Mouse (Mus musculus) MEL (cell line): ENCODE measurements around the gene 3110082I17Rik. TPM values are rescaled to one million over a fixed set of nuclear protein-coding genes. Genes with fewer than 3 reads are reported as not detected.

Experiments
- DNase-seq: peaks from one replicate; pipeline ENCODE4 v3.0.0; 2011; ENCODE audit warnings: low read depth, low spot score
- H3K27ac ChIP-seq: 2 replicates; pipeline ENCODE4 v1.5.1; 2012; ENCODE audit warnings: low read depth, mild to moderate bottlenecking, control low read depth, low read length, moderate library complexity; ENCODE audit not compliant: control insufficient read depth
- H3K27me3 ChIP-seq, 2 experiments: fragments of 150-350 bp in 1 of 2; sonication (generic) in 1 of 2; 2 replicates each; pipeline ENCODE4 v1.6.1; 2012; ENCODE audit warnings: low read length in 2 of 2, mild to moderate bottlenecking in 2 of 2, improper control_type of control experiment in 1 of 2, moderate library complexity in 1 of 2; ENCODE audit not compliant: insufficient read depth in 2 of 2, control insufficient read depth in 1 of 2
- H3K36me3 ChIP-seq, 2 experiments: 2 replicates each; pipeline ENCODE4 v1.6.1; 2012 to 2014; ENCODE audit warnings: low read length in 2 of 2, improper control_type of control experiment in 1 of 2, inconsistent platforms in 1 of 2, mild to moderate bottlenecking in 1 of 2; ENCODE audit not compliant: insufficient read depth in 2 of 2, control insufficient read depth in 1 of 2
- H3K4me1 ChIP-seq, 2 experiments: fragments of 150-350 bp in 1 of 2; sonication (generic) in 1 of 2; 2 replicates each; pipeline ENCODE4 v1.6.1; 2012; ENCODE audit warnings: low read length in 2 of 2, improper control_type of control experiment in 1 of 2, mild to moderate bottlenecking in 1 of 2; ENCODE audit not compliant: insufficient read depth in 2 of 2, control insufficient read depth in 1 of 2
- H3K4me3 ChIP-seq, 2 experiments: fragments of 150-350 bp in 1 of 2; sonication (generic) in 1 of 2; 2 replicates each; pipeline ENCODE4 v1.5.1; 2012; ENCODE audit warnings: low read depth in 2 of 2, low read length in 2 of 2, mild to moderate bottlenecking in 2 of 2, moderate library complexity in 2 of 2, control low read depth in 1 of 2, improper control_type of control experiment in 1 of 2; ENCODE audit not compliant: control insufficient read depth in 1 of 2, insufficient read depth in 1 of 2
- H3K79me2 ChIP-seq: 2 replicates; pipeline ENCODE4 v1.6.1; 2012; ENCODE audit warnings: mild to moderate bottlenecking, low read length, moderate library complexity; ENCODE audit not compliant: control insufficient read depth, poor library complexity, insufficient read depth
- H3K9ac ChIP-seq: 2 replicates; pipeline ENCODE4 v1.6.1; 2012; ENCODE audit warnings: low read depth, mild to moderate bottlenecking, control low read depth, low read length, moderate library complexity; ENCODE audit not compliant: control insufficient read depth, poor library complexity, severe bottlenecking
- H3K9me3 ChIP-seq: fragments of 150-350 bp; sonication (generic); replicated peaks from 2 replicates; pipeline ENCODE4 v1.6.1; 2012; ENCODE audit warnings: mild to moderate bottlenecking, low read length, improper control_type of control experiment, moderate library complexity; ENCODE audit not compliant: insufficient read depth
- BHLHE40 ChIP-seq: IDR thresholded peaks from 2 replicates; pipeline ENCODE4 v1.6.1; 2012; ENCODE audit warnings: low read depth, mild to moderate bottlenecking, inconsistent platforms, low read length, improper control_type of control experiment, borderline replicate concordance
- CHD1 ChIP-seq: IDR thresholded peaks from 2 replicates; pipeline ENCODE4 v1.6.1; 2012; ENCODE audit warnings: low read depth, mild to moderate bottlenecking, inconsistent platforms, low read length, improper control_type of control experiment
- CTCF ChIP-seq, 3 experiments: IDR thresholded peaks in 2 of 3; conservative IDR thresholded peaks in 1 of 3; 2 replicates each; pipeline ENCODE4 v1.5.1; 2011 to 2012; ENCODE audit warnings: low read length in 3 of 3, low read depth in 2 of 3, mild to moderate bottlenecking in 2 of 3, improper control_type of control experiment in 1 of 3, inconsistent platforms in 1 of 3, mixed read lengths in 1 of 3, moderate library complexity in 1 of 3; ENCODE audit not compliant: control insufficient read depth in 1 of 3, insufficient read depth in 1 of 3, poor library complexity in 1 of 3, severe bottlenecking in 1 of 3
- EP300 ChIP-seq, 2 experiments: IDR thresholded peaks; 2 replicates each; pipeline ENCODE4 v1.6.1; 2011; ENCODE audit warnings: improper control_type of control experiment in 2 of 2, low read length in 2 of 2, low read depth in 1 of 2, mild to moderate bottlenecking in 1 of 2
- GABPA ChIP-seq: IDR thresholded peaks from 2 replicates; pipeline ENCODE4 v1.6.1; 2012; ENCODE audit warnings: low read depth, mild to moderate bottlenecking, inconsistent platforms, low read length, improper control_type of control experiment, moderate library complexity
- GATA1 ChIP-seq: IDR thresholded peaks from 2 replicates; pipeline ENCODE4 v1.6.1; 2011; ENCODE audit warnings: low read depth, low read length, improper control_type of control experiment
- MAX ChIP-seq: IDR thresholded peaks from 2 replicates; pipeline ENCODE4 v1.6.1; 2011; ENCODE audit warnings: low read length, improper control_type of control experiment
- MXI1 ChIP-seq: IDR thresholded peaks from 2 replicates; pipeline ENCODE4 v1.6.1; 2011; ENCODE audit warnings: mild to moderate bottlenecking, low read depth, low read length, improper control_type of control experiment
- MYB ChIP-seq: IDR thresholded peaks from 2 replicates; pipeline ENCODE4 v1.6.1; 2011; ENCODE audit warnings: mild to moderate bottlenecking, low read depth, low read length, improper control_type of control experiment
- NELFE ChIP-seq: IDR thresholded peaks from 2 replicates; pipeline ENCODE4 v1.6.1; 2011; ENCODE audit warnings: low read depth, low read length, improper control_type of control experiment
- POLR2AphosphoS5 ChIP-seq: IDR thresholded peaks from 2 replicates; pipeline ENCODE4 v1.6.1; 2012; ENCODE audit warnings: low read depth, borderline replicate concordance, mild to moderate bottlenecking, inconsistent platforms, low read length, moderate library complexity, mixed read lengths
- SMC3 ChIP-seq: IDR thresholded peaks from 2 replicates; pipeline ENCODE4 v1.6.1; 2011; ENCODE audit warnings: low read depth, low read length, improper control_type of control experiment
- TBP ChIP-seq: IDR thresholded peaks from 2 replicates; pipeline ENCODE4 v1.8.0; 2011; ENCODE audit warnings: low read depth, low read length, improper control_type of control experiment
- UBTF ChIP-seq: IDR thresholded peaks from 2 replicates; pipeline ENCODE4 v1.6.1; 2012; ENCODE audit warnings: low read depth, mild to moderate bottlenecking, inconsistent platforms, low read length, improper control_type of control experiment, moderate library complexity, borderline replicate concordance; ENCODE audit not compliant: insufficient read depth
- ZC3H11A ChIP-seq: IDR thresholded peaks from 2 replicates; pipeline ENCODE4 v1.6.1; 2012; ENCODE audit warnings: low read depth, mild to moderate bottlenecking, inconsistent platforms, low read length, improper control_type of control experiment
- ZKSCAN1 ChIP-seq: IDR thresholded peaks from 2 replicates; pipeline ENCODE4 v1.6.1; 2012; ENCODE audit warnings: low read depth, mild to moderate bottlenecking, inconsistent platforms, low read length, improper control_type of control experiment, moderate library complexity
- ZMIZ1 ChIP-seq: IDR thresholded peaks from 2 replicates; pipeline ENCODE4 v1.6.1; 2012; ENCODE audit warnings: low read depth, mild to moderate bottlenecking, inconsistent platforms, low read length, improper control_type of control experiment, moderate library complexity
- polyA plus RNA-seq, 2 experiments: library from polyadenylated mRNA; stranded (reverse) in 1 of 2; unstranded in 1 of 2; fragments of >175 nt in 1 of 2; fragments of >200 nt in 1 of 2; gene quantifications; 2 replicates each; pipeline versions ENCODE4 v1.2.1 to v1.2.4; 2012; ENCODE audit warnings: low replicate concordance in 2 of 2, low read depth in 1 of 2; ENCODE audit not compliant: insufficient read length in 2 of 2, insufficient read depth in 1 of 2, missing spikeins in 1 of 2
- total RNA-seq: library from RNA; depleted of rRNA; stranded (reverse); fragments of 300-350 nt; gene quantifications from 2 replicates; pipeline ENCODE4 v1.2.3, GENCODE M21; 2012

Gene 3110082I17Rik
- total and polyA plus RNA-seq, 3 experiments, result 58.1 to 79.5 TPM; not detected in 1

DNA sequence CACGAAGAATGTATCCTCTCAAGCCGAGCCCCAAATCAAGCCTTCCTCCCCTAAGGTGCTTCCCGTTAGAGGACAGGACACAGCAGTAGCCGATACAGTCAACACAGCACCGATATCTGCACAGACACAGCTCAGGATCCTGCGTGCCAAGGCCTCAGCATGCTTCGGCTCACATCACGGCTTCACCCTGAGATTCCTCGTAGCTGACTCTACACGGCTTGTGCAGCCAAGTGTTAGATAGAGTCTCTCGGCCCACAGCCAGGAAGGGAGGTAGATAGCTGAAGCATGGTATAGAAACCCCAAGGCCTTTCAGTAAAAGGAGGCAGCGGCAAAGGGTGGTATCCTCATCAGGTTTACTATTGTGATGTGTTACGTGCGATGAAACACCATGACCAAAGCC lies 60.3 kb downstream of the 3110082I17Rik start:
- H3K9me3 ChIP-seq, result no peaks in the 10 kb centered on the region
- no peak overlapping the region for H3K27ac ChIP-seq
- peaks cover 6 to 12% of the 10 kb centered on the region in 2 experiments for H3K4me1 ChIP-seq
- H3K79me2 ChIP-seq, result 0 out of 2 replicates have a peak, but pooled peaks cover 1% of the 10 kb centered on the region
- TF ChIP-seq EP300 (IDR thresholded peaks at IDR 0.05; ENCODE audit: low read depth in 1 of 2, low read length in 2 of 2), result no peak
- no peak for TF ChIP-seq UBTF
- H3K9ac ChIP-seq, result no peak overlapping the region
- H3K27me3 ChIP-seq, result no peaks in the 10 kb centered on the region
- no peak overlapping the region for H3K4me3 ChIP-seq
- no peak for DNase-seq
- peaks cover 0 to 6% of the 10 kb centered on the region in 2 experiments; a peak in 2 of 4 replicates for H3K36me3 ChIP-seq

- peaks cover 0 to 15% of the 10 kb centered on the region in 2 experiments; a peak in 2 of 4 replicates for H3K36me3 ChIP-seq
- no peak for DNase-seq
- H3K9ac ChIP-seq, result no peak overlapping the region
- TF ChIP-seq CTCF (IDR thresholded peaks at IDR 0.05 in 2 of 3, conservative IDR thresholded peaks at IDR 0.05 in 1 of 3; ENCODE audit: control insufficient read depth in 1 of 3, insufficient read depth in 1 of 3, low read depth in 2 of 3, low read length in 3 of 3, poor library complexity in 1 of 3, severe bottlenecking in 1 of 3), result no peak
- no peak for TF ChIP-seq ZMIZ1
- TF ChIP-seq ZC3H11A, result no peak
- no peak for TF ChIP-seq UBTF
- TF ChIP-seq GABPA, result no peak
- TF ChIP-seq ZKSCAN1, result no peak
- no peak for TF ChIP-seq BHLHE40
- TF ChIP-seq NELFE, result no peak
- TF ChIP-seq GATA1, result no peak
- TF ChIP-seq MAX, result no peak
- TF ChIP-seq SMC3, result no peak
- TF ChIP-seq MYB, result no peak
- TF ChIP-seq POLR2AphosphoS5, result no peak
- no peak for TF ChIP-seq EP300 (IDR thresholded peaks at IDR 0.05; ENCODE audit: low read depth in 1 of 2, low read length in 2 of 2)
- TF ChIP-seq TBP, result no peak
- no peak for TF ChIP-seq CHD1
- TF ChIP-seq MXI1, result no peak
- peaks cover 12 to 17% of the 10 kb centered on the region in 2 experiments for H3K4me1 ChIP-seq
- H3K27me3 ChIP-seq, result no peaks in the 10 kb centered on the region
- no peaks in the 10 kb centered on the region for H3K9me3 ChIP-seq
- no peak overlapping the region for H3K27ac ChIP-seq
- H3K4me3 ChIP-seq, result 0 out of 4 replicates have a peak overlapping the region, but pooled peaks of 1 of the 2 experiments have one; percentile 27
- 0 out of 2 replicates have a peak, but pooled peaks cover 1% of the 10 kb centered on the region for H3K79me2 ChIP-seq
Observed at GRCm38 (mm10) chr5:139398786-139399185, 61.5 kb downstream of the 3110082I17Rik start.
